Mouse (Mus musculus) liver, embryonic 14.5 days (tissue): ENCODE results near the gene Hist2h2ab.

Source experiments
- CTCF ChIP-seq: IDR thresholded peaks from 2 replicates; pipeline ENCODE4 v1.5.1; 2016; ENCODE audit warnings: antibody characterized with exemption, low read depth, control low read depth
- EP300 ChIP-seq: IDR thresholded peaks from 2 replicates; pipeline ENCODE4 v1.6.1; 2016; ENCODE audit warnings: antibody characterized with exemption, low read depth

DNA sequence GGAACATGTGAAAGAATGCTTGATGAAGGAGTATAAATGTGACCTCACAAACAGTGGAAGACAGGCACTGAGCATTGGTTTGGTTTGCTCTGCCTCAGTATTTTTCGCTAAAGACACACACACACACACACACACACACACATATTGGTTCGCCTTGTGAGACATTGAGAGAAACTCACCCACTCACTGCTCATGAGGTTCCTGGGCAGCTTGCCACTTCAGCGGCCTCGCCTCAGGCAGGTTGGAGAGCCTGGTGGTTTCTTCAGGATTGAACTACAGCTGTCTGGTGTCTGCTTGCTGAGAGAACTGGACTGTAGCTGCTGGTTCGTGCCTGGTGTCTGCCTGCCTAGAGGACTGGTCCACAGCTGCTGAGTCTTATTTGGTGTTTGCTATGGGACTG, 40.6 kb downstream of the Hist2h2ab start:
- no peak for TF ChIP-seq CTCF
- no peak for TF ChIP-seq EP300
